Mouse (Mus musculus) brain, embryonic 14.5 days (tissue): Measurements from ENCODE around the gene Gbf1. TPM values are rescaled to one million over a fixed set of nuclear protein-coding genes. Genes with fewer than 3 reads are reported as not detected.

Experiments used
- DNase-seq: peaks from one replicate; pipeline ENCODE4 v3.0.0-alpha.2; 2011; ENCODE audit warnings: low read depth
- CTCF ChIP-seq: fragments of 200-500 bp; IDR thresholded peaks from 2 replicates; pipeline ENCODE4 v1.5.1; 2012; ENCODE audit warnings: inconsistent platforms, mild to moderate bottlenecking, moderate library complexity, borderline replicate concordance; ENCODE audit not compliant: insufficient read depth, insufficient read length; ENCODE audit errors: extremely low read depth
- POLR2A ChIP-seq: fragments of 200-500 bp; IDR thresholded peaks from 2 replicates; pipeline ENCODE4 v1.6.1; 2012; ENCODE audit warnings: mild to moderate bottlenecking, inconsistent platforms, borderline replicate concordance; ENCODE audit not compliant: poor library complexity, insufficient read depth, insufficient read length, severe bottlenecking; ENCODE audit errors: extremely low read depth
- polyA plus RNA-seq: library from polyadenylated mRNA; depleted of rRNA; stranded (reverse); fragments of >200 nt; gene quantifications from 2 replicates; pipeline ENCODE4 v1.2.3, GENCODE M21; 2012

The Gbf1 gene
- polyA plus RNA-seq, 1 experiment: 106 TPM

DNA sequence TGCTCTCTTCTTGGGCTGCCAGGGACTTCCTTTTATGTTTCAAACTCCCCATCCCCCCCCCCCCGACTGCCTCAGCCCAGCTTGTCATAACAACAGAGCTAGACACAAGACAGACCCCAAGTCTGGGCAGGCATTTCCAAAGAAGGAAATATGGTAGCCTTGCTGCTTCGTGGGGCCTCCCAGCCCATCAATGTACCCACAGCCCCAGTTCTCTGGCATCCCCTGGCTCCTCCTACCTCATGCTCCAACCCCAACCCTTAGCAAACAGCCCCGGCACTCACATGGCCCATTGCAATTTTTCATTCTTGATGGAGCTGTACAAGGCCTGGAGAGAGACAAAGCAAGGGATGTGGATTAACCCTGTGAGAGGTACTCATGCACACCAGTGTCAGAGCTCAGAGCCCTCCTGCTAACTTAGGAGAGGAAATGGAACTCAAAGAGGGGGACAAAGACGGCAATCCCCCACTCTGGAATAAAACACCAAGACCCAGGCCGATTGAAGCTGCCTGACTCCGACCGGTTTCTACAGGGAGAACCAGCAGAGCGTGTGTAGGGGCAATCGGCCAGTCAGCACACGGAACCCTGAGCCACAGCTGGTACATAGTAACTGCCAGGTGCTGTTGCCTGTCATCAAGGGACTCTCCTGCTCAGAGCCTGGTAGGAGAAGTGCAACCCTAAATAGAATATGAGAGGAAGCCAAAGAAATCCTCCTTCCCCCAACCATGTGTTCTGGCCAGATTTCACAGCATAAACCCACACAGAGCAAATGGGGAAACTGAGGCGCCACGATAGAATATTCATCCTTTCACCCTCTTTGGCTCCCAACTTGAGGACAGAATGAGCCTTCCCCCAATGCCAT is 163.7 kb downstream of the Gbf1 start:
- TF ChIP-seq POLR2A (no peak), CTCF (no peak)
- DNase-seq: no peak

DNA sequence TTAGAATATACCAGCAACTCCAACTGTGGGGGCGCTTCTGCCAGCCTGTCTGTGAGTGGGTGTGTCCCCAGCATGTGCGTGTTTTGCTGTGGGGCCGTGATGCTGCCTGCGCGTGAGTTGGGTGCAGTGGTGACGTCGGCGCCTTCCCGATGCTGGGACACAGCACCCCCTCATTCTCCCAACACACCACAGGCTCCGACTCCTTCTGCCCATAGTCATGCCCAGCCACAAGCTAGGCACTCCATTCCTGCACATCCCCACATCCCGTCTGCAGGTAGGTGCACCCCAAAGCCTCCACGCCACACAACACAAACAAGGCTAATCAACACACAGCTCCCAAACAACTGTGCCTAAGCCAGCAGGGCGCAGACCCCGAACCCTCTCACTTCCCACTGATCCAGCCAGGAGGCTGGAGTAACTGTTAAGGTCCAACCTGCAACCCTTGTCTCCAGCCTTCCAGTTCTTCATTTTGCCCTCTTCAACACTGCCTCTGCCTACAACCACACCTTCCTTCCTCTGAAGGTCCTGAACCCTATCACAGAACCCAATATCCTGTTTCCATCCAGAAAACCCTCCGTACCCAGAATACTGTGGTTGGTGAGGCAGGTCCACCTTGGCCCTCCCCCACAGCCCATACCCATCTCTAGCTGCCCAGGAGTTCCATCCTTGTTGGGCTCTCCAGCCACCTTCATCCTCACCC is 164.7 kb downstream of the Gbf1 start:
- TF ChIP-seq POLR2A: no peak
- TF ChIP-seq CTCF: no peak
- no peak for DNase-seq

DNA sequence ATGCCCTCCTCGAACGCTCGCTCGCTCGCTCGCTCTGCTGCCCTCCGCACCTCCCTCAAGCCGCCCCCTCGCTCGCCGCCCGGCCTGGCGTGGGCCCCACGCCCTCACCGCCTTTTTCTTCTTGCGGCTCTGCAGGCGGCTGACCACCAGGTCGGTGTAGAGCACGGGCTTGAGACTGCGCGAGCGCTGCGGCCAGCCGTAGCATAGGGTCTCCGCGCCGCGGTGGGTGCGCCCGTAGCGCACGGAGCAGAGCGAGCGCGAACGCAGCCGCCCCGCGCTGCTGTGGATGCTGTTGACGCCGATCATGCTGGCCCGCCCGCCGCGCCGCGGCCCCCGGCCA is 165.2 kb downstream of the Gbf1 start:
- TF ChIP-seq CTCF (no peak), POLR2A (no peak)
- DNase-seq: no peak

DNA sequence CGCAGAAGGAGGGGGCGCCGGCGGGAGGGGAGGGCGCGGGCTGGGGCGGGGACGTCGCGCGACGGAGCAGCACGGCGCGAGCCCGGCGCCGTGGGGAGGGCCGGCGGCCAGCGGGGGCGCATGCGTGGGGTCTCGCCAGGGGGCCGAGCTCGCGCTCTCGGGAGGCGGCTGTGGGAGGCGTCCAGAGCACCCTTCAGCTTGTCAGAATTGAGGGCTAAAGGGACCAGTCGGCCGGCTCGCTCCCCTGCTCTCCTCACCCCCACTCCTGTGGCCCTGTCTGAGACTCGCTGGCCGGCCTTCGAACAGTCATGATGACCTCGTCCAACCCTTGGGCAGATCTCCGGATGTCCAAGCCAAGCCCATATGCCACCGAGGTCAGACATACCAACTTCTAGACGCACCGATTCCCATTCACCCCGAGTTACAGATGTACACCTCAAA is 165.7 kb downstream of the Gbf1 start:
- no peak for DNase-seq
- TF ChIP-seq POLR2A (no peak), CTCF (no peak)

DNA sequence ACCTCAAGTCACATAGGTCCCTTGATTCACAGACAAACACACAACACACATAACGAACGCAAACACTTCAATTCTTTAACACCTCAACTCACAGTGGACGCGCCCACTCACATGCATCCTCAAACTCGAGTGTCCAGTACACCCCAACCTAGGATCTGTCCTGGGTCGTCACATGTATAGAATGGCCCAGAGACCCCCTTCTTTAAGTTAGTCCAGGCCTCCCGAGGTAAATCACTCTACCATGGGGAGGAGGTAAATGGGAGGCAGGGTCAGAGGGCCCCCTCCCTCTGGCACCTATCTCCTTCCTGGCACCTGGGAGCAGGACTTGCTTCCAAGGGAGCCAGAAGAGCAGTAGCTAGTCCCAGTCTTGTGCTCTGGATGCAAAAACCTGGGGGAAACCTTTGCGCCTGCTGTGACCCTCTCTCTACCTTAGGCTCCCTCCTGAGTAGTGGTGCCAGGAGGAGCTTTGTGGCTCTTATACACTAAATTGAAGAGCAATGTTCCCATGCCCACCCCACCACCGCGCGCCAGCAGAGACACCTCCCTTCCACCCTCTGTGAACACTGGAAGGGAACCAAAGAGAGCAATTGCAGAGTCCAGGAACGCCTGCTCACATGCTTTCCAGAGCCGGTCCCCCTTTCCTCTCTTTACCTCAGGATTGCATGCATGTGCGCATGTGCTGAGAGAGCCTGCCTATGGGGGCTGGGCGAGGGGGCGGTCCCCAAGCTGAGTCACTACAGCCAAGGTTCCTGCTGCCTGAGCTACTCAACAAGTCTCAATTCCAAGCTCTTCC is 166.5 kb downstream of the Gbf1 start:
- TF ChIP-seq CTCF (no peak), POLR2A (no peak)
- peak; percentile 91 for DNase-seq

DNA sequence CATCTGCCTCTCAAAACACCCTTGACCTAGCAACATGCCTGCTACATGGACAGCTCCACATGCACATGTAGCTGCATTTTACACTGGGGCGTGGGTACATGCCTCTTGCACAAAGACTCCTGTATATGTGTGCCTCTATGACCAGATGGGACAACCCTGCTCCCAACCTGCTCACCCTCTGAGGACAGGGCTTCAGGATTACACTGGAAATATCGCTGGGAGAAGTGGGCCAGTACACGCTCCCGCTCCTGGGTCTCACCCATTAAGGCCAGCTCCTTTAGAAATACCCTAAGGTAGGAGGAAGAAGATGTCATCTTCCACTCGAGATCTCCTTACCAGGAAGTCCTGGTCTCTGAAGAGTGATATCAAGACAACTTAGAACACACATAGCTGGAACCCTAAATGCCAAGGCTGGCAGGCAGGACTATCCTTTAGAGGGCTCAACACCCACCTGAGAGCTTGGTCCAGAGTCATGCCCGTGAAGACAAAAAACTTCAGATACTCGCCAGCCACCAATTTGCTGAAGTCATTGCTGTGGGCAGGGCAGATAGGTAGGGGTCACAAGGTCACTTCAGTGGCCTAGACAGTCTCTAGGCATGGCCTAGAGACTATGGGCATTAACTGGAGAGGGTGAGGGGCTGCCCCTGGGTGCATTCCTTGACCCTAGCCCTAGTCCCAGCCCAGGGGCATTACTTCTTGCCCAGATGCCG is 167.9 kb downstream of the Gbf1 start:
- TF ChIP-seq CTCF: no peak
- TF ChIP-seq POLR2A: no peak
- DNase-seq: no peak

DNA sequence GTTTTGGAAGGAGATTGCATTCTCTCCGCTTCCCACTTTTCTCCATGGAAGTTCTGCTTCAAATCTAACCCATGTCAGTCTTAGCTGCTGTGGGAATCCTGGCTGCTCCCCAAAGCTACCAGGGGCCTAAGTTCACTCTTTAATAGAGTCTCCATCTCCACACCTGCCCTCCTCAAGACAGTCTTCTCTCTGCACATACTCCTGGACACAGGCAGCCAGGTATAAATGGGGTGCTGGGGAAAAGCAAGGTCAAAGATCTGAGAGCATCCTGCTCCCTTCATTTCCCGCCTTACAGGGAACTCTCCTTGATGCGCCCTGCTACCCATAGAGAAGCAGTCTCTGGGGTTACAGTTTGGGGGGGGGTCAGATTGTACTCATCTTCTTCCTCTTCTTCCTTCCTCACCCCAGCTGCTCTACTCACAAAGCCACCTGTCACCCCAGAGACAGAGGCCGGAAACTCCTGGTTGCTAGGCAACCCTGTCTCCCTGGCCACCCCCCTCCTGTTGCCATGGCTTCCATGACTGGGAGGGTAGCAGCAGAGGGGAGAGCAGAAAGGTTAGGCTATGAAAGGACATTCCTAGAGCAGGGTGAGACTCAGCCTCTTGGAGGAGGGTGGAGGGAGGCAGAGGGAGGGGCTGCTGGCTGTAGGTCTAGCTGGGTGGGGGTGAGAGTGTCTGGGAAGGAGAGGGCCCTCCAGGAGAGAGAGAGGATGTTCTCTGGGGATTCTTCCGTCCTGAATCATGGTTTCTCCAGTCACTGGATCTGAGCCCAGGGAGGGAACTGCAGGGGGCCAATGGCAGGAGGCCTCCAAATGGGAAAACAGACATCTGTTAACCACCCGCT is 169.0 kb downstream of the Gbf1 start:
- DNase-seq: peak; percentile 90
- TF ChIP-seq CTCF (no peak), POLR2A (no peak)

DNA sequence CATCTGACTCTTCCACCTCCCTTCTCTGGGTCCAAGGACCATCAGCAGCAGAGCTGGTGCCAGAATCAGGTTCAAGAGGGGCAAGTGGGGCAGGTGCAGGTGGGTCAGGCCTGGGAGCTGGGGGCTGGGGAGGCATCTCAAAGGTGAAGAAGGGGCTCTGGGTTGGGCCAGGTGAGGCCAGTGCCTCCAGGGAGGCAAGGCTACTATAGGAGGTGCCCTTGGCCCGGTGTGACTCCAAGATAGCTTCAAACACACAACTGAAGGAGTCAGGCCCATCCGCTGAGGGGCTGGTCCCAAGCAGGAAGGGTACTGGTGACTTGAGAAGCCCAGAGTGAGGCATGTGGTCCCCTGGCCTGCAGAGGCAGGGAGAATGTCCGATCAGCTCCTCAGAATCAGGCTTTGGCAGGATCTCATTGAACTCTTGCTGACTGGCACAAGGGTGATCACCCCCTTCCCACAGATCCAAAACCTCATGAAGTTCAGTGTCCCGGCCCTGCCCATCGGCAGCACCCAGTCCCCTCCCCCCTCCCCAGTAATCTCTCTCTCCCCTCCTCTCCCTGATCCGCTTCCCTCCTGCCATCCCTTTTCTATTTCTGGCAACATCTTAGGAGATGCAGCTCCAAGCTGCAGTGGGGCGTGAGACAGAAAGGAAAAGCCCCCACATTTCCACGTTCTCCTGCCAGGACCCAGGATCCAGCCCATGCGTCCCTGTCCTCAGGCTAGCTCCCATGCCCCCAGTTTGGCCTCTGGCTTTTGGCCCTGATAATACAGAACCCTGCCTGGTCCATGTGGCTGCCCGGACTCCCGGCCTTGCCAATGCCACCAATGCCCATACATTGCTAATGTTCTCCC is 170.1 kb downstream of the Gbf1 start:
- no peak for DNase-seq
- no peak for TF ChIP-seq CTCF
- TF ChIP-seq POLR2A: no peak

DNA sequence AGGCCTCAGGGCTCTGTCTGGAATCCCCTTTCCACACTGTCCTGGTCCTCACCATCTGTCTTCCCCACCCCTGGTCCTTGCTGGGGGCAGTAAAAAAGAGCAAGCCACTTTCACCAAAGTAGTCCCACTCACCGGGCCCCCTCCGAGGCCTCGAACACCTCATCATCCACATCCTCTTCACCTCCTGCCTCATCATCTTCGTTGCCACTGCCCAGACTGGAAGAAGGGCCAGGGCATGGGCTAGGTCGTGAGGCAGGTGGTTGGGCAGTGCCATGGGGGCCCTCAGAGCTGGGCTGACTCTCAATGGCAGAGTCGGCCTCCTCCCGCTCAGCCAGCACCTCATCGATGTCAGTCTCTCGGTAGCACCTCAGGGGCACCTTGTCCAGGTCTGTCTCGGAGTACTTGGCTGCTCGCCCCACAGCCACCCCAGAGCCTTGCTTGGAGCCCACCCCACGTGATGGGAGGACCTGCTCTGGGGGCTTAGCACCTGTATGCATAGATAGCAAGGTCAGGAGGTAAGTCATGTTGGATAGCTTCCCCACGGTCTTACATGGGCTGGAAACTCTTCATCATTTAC is 170.8 kb downstream of the Gbf1 start:
- no peak for DNase-seq
- TF ChIP-seq CTCF (no peak), POLR2A (no peak)

DNA sequence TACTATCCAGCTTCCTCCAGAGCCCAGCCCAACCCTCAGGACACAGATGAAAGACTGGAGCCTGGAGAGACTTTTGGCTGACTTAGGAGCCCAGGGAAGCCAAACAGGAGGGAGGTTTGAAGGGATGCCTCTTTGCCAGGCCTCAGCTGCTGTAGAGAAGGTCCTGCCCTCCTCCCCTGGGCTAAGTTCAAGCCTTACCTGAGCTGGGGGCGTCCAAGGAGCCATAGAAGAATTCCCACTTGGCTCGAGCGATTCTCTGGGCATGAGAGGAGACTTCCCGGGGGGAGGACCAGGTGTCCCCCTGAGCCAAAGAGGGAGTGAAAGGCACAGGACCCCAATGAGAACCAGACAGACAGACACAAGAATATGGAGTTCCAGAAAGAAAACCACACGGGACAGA is 171.4 kb downstream of the Gbf1 start:
- TF ChIP-seq POLR2A (no peak), CTCF (no peak)
- no peak for DNase-seq

DNA sequence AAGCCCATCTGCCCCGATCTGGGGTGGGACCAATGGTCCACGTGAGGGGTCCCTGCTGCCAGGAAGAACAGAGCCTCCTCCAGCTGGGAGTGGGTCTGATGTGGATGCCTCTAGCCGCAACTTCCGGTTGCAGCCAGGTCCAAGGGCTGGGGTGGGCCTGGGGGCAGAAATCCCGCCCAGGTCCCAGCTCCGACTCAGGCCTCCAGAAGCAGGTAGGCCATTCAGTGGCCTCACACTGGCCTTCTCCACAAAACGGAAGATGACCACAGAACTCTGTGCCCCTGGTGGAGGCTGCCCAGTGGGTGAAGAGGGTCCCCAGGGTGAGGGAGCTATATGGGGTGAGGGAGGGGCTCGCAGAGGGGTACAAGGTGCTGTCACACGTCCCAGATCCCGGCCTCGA is 172.1 kb downstream of the Gbf1 start:
- TF ChIP-seq POLR2A (no peak), CTCF (no peak)
- no peak for DNase-seq
